Mouse (Mus musculus) forebrain, embryonic 11.5 days (tissue): ENCODE measurements around the gene Snf8. TPM values are rescaled to one million over a fixed set of nuclear protein-coding genes. Genes with fewer than 3 reads are reported as not detected.
A peak's percentile ranks its signal among the peaks of the same experiment; 100 is the strongest.

Experiments used
- ATAC-seq: fragments of 200-750 bp; cut with Nextera tagmentation; replicated peaks from 2 replicates; pipeline ENCODE4 v1.8.0; 2017; ENCODE audit warnings: moderate TSS enrichment; ENCODE audit not compliant: low FRiP score
- DNase-seq: peaks from one replicate; pipeline ENCODE4 v3.0.0-alpha.2; 2017; ENCODE audit warnings: low spot score
- H3K27ac ChIP-seq: fragments of 300-500 bp; sonication (generic); 2 replicates; pipeline ENCODE4 v1.5.1; 2014; ENCODE audit warnings: low read depth, low read length
- H3K27me3 ChIP-seq: fragments of 300-500 bp; sonication (generic); 2 replicates; pipeline ENCODE4 v1.6.1; 2014; ENCODE audit warnings: mild to moderate bottlenecking, low read length, mixed read lengths; ENCODE audit not compliant: control insufficient read depth, insufficient read depth
- H3K36me3 ChIP-seq: fragments of 300-500 bp; sonication (generic); 2 replicates; pipeline ENCODE4 v1.6.1; 2014; ENCODE audit warnings: mild to moderate bottlenecking, low read length, moderate library complexity, mixed read lengths; ENCODE audit not compliant: control insufficient read depth, insufficient read depth
- H3K4me1 ChIP-seq: fragments of 300-500 bp; sonication (generic); replicated peaks from 2 replicates; pipeline ENCODE4 v1.6.1; 2014; ENCODE audit warnings: low read length, mixed read lengths; ENCODE audit not compliant: control insufficient read depth, insufficient read depth
- H3K4me2 ChIP-seq: fragments of 300-500 bp; sonication (generic); 2 replicates; pipeline ENCODE4 v1.6.1; 2014; ENCODE audit warnings: low read depth, mild to moderate bottlenecking, low read length, moderate library complexity, mixed read lengths; ENCODE audit not compliant: severe bottlenecking
- H3K4me3 ChIP-seq: fragments of 300-500 bp; sonication (generic); 2 replicates; pipeline ENCODE4 v1.5.1; 2014; ENCODE audit warnings: low read depth, low read length
- H3K9ac ChIP-seq: fragments of 300-500 bp; sonication (generic); 2 replicates; pipeline ENCODE4 v1.6.1; 2014; ENCODE audit warnings: low read length
- H3K9me3 ChIP-seq: fragments of 300-500 bp; sonication (generic); 2 replicates; pipeline ENCODE4 v1.6.1; 2016; ENCODE audit warnings: low read length, mixed read lengths; ENCODE audit not compliant: control insufficient read depth
- WGBS: fragments of 180-500 bp; shearing (Covaris S2); extraction: QIAGEN DNeasy Blood & Tissue Kit; methylation state at CpG from one replicate; pipeline ENCODE4 v1.1.7; 2014; 5-methylcytosine and 5-hydroxymethylcytosine counted together
- polyA plus RNA-seq: library from polyadenylated mRNA; unstranded; fragments of >200 nt; fragmentation: Nextera tagmentation; extraction: Ambion mirVana; gene quantifications from 2 replicates; pipeline ENCODE4 v1.2.1, GENCODE M21; 2014

The Snf8 gene
- polyA plus RNA-seq, 1 experiment from 2014 or later, result 39.4 TPM

DNA sequence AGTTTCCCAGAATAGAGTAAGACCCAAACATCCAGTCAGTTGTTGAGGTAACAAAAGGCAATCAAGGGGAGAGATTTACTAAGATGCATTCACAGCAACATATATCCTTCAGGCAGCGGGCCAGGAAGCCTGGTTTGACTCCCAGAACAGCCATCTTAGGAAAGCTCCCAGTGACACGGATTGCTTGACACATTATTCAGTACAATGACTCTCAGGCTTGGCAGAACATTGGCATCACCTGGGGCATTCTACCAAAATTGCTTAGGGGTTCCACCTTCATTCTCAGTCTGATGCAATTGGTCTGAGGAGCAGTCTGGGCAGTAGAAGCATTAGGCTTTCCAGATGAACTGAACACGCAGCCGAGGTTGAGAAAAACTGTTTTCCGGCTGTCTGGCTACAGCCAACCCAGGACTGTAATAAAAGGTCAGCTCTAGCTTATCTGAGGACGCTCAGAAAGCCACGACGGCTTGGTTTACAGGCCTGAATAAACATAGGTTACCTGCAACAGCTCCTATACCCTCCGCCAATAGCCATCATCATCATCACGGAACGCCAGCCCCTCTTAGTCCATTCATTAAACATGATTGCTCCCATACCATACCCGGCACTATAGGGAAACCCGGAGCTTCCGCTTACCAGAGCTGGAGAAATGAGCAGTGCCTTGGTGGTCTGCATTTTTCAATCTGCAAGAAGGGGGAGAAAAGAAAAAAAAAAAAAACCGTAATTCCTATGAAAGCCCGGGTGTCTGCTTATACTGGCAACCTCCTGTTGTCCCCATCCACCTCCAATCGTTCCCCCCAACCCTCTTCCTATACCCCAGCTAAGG lies 39.9 kb downstream of the Snf8 start:
- H3K4me1 ChIP-seq, result peaks cover 6% of the 10 kb centered on the region
- peak overlapping the region; percentile 98 for H3K4me2 ChIP-seq
- H3K9me3 ChIP-seq, result no peaks in the 10 kb centered on the region
- ATAC-seq (no peak), DNase-seq (no peak)
- H3K36me3 ChIP-seq, result peaks cover 6% of the 10 kb centered on the region; the same call in 1 of the 2 replicates
- H3K27ac ChIP-seq, result 0 out of 2 replicates have a peak overlapping the region, but pooled peaks have one; percentile 42
- WGBS, result 32% methylated on average over 17 of the region's 17 CpGs
- peak overlapping the region; percentile 79 for H3K9ac ChIP-seq
- H3K27me3 ChIP-seq, result no peaks in the 10 kb centered on the region
- H3K4me3 ChIP-seq, result peak overlapping the region; percentile 74

DNA sequence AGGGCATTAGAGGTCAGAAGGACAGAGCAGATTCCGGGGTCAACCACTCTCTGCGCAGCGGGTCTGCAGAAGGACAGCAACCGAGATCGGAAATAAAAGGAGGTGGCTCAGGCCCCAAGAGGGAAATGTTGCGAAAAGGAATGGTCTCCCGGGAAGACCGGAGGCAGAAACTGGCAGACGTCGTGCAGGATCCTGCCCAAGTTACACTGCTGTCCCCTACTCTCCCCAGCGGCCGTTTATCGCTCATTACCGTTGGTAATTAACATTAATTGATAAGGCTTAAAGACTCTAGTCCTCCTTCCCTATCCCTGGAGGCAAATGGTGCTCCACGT lies 40.5 kb downstream of the Snf8 start:
- no peaks in the 10 kb centered on the region for H3K27me3 ChIP-seq
- H3K9me3 ChIP-seq, result no peaks in the 10 kb centered on the region
- 0 out of 2 replicates have a peak overlapping the region, but pooled peaks have one; percentile 42 for H3K27ac ChIP-seq
- H3K4me3 ChIP-seq, result peak overlapping the region; percentile 74
- peak overlapping the region; percentile 79 for H3K9ac ChIP-seq
- WGBS, result 0% methylated on average over 15 of the region's 15 CpGs
- DNase-seq (no peak), ATAC-seq (no peak)
- H3K4me2 ChIP-seq, result peak overlapping the region; percentile 98
- peaks cover 6% of the 10 kb centered on the region; the same call in 1 of the 2 replicates for H3K36me3 ChIP-seq
- peaks cover 6% of the 10 kb centered on the region for H3K4me1 ChIP-seq

DNA sequence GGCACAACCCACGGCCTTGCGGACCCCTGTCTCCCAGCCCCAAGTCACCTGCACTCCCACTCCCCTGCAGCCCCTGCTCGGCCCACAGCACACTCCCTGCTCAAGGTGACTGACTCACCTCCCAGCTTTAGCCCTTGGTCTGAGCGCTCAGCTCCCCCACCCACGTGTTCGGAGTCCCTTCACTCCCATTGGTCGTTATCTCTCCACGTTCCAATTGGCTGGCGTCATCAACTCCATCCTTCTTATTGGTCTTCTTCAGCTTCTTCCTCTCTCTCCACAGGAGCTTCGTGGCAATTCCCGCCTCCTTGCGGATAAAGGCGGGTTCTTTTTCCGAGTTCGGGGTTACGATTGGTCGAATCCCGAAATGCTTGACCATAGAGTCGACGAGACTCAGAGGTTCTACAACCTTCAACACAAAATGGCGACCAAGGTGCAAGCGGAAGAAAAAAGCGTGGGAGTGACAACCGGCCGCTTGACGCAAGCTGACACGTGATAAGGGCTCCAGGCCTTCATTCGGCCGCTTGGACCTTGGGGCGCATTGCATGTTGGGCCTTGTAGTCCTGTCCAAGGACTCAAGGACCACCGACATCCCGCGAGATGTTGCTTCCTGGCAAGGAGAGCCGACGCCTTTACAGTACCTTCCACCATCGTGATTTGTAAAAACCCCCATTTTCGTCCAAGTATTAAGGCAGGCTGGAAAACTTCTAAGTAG lies 41.0 kb downstream of the Snf8 start, which contains the start of gene Atp5g1:
Gene Atp5g1, minus strand, starts transcription at position 162 of the 712 bp plus-strand sequence.
- DNase-seq, result peak; percentile 98
- peaks cover 6% of the 10 kb centered on the region for H3K4me1 ChIP-seq
- WGBS, result 0% methylated on average over 37 of the region's 37 CpGs

DNA sequence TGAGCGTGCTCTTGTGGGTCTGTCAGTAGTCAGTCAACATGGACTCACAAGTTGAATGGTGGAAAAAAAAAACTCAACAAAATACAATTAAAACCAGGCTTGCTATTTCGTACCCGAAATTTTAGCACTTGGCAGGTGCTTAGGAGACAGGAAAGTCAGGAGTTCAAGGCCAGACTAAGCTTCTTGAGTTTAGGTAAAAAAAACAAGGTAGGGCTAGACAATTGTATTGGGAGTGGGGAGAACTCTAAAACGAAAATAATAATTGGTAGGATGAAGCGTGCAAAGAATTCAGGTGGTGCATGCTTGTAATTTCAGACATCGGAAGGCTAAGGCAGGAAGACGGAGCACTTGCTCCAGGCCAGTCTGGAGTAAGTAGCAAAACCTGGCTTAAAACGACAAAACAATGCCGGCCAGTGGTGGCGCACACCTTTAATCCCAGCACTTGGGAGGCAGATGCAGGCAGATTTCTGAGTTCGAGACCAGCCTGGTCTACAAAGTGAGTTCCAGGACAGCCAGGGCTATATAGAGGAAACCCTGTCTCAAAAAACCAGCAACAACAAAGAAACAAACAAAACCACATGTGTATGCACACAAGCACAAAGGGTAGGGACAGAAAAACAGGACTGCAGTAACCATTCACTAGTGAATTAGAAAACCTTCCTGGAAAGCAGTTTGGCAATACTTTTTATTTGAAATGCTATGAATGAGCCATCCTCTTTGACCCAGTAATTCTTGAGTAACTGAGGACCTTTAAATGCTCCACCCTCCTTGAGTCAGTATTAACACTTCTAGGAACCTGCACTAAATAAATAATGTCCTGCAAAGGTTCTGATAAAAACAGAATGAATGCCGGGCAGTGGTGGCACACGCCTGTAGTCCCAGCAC lies 41.8 kb downstream of the Snf8 start:
- Histone ChIP-seq H3K27me3 (no peaks in the 10 kb centered on the region), H3K9me3 (no peaks in the 10 kb centered on the region), H3K36me3 (peaks cover 4% of the 10 kb centered on the region; the same call in 1 of the 2 replicates), H3K4me2 (peak overlapping the region; percentile 53), H3K4me3 (peak overlapping the region; percentile 32), H3K27ac (peak overlapping the region; percentile 46; the same call in 1 of the 2 replicates), H3K9ac (peak overlapping the region; percentile 51), H3K4me1 (peaks cover 6% of the 10 kb centered on the region)
- ATAC-seq (no peak), DNase-seq (no peak)
- WGBS, result 66% methylated on average over 13 of the region's 13 CpGs

More for the DNA sequence above, 41.0 kb downstream of the Snf8 start, which contains the start of gene Atp5g1:
- Histone ChIP-seq H3K4me3 (peak within 1 kb of the TSS; percentile 74), H3K27me3 (no peaks in the 10 kb centered on the region), H3K27ac (peak within 1 kb of the TSS; percentile 46; the same call in 1 of the 2 replicates), H3K9ac (peak within 1 kb of the TSS; percentile 79), H3K4me2 (peak within 1 kb of the TSS; percentile 98), H3K9me3 (no peaks in the 10 kb centered on the region), H3K36me3 (peaks cover 6% of the 10 kb centered on the region; the same call in 1 of the 2 replicates)
- peak; percentile 98 for ATAC-seq

DNA sequence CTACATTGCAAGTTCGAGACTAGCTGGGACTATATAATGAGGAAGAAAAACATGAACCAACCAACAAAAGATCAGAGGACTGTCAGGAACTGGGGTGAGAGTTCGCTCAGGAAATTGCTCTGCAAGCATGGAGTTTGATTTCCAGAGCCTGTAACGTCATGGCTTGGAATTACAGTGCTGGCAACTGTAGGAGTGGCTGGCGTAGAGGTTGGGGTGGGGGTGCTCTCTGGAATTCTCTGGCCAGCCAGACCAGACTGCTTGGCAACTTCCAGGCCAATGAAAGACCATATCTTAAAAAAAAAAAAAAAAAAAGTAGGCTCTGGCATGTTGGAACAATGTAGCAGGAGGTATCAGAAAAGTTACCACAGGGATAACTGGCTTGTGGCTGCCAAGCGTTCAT lies 46.1 kb downstream of the Snf8 start:
- WGBS, result 85% methylated on average over 5 of the region's 5 CpGs
- Histone ChIP-seq H3K4me1 (no peaks in the 10 kb centered on the region), H3K4me3 (no peak overlapping the region), H3K27me3 (no peaks in the 10 kb centered on the region), H3K27ac (no peak overlapping the region), H3K36me3 (no peaks in the 10 kb centered on the region), H3K9me3 (no peaks in the 10 kb centered on the region), H3K9ac (no peak overlapping the region), H3K4me2 (no peak overlapping the region)
- DNase-seq (no peak), ATAC-seq (no peak)

DNA sequence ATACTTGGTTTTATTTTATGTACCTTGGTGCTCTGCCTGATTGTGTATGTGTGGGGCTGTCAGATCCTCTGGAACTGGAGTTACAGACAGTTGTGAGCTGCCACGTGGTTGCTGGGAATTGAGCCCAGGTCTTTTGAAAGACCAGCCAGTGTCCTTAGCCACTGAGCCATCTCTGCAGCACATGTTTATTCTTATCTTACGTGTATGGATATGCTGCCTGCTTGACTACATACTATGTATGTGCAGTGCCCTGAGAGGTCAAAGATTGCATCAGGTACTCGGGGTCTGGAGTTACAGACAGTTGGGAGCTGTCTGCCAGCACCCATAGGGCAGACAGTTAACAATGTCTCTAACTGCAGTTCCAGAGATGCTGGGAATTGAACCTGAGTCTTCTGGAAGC lies 48.0 kb downstream of the Snf8 start:
- H3K27me3 ChIP-seq, result no peaks in the 10 kb centered on the region
- ATAC-seq, result no peak
- no peaks in the 10 kb centered on the region for H3K9me3 ChIP-seq
- H3K4me2 ChIP-seq, result no peak overlapping the region
- DNase-seq, result no peak
- 74% methylated on average over 3 of the region's 3 CpGs for WGBS
- H3K36me3 ChIP-seq, result no peaks in the 10 kb centered on the region
- H3K4me3 ChIP-seq, result no peak overlapping the region
- H3K4me1 ChIP-seq, result no peaks in the 10 kb centered on the region
- H3K27ac ChIP-seq, result no peak overlapping the region
- no peak overlapping the region for H3K9ac ChIP-seq

DNA sequence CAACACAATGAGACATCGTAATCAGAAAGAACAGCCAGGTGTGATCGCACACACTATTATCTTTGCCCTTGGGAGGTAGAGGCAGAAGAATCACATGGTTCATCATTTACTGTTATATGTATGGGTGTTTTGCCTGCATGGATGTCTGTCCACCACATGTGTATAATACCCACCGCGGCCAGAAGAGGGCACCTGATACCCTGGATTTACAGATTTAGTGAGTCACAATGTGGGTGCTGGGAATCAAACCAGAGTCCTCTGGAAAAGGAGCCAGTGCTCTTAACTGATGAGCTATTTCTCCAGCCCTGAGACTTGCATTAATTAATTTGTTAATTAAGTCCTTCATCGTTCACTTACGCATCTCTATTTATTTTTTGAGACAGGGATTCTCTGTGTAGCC lies 53.3 kb downstream of the Snf8 start:
- WGBS, result 85% methylated on average over 6 of the region's 6 CpGs
- DNase-seq, result no peak
- Histone ChIP-seq H3K36me3 (no peaks in the 10 kb centered on the region), H3K9ac (no peak overlapping the region), H3K4me3 (no peak overlapping the region), H3K27me3 (no peaks in the 10 kb centered on the region), H3K27ac (no peak overlapping the region), H3K4me1 (no peaks in the 10 kb centered on the region), H3K9me3 (0 out of 2 replicates have a peak, but pooled peaks cover 2% of the 10 kb centered on the region), H3K4me2 (no peak overlapping the region)
- ATAC-seq, result no peak

DNA sequence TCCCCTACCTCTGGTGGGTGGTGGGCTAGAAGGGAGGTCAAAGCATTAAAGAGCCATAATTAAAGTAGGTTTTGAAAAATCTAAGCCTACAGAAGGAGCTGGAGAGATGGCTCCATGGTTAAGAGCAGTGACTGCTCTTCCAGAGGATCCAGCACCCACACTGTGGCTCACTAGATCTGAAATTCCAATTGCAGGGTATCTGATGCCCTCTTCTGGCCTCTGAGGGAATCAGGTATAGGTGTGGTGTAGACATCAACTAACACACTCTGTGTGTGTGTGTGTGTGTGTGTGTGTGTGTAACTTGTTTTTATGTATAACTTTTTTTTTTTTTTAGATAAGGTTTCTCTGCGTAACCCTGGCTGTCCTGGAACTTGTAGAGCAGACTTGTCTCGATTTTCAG lies 56.4 kb downstream of the Snf8 start:
- no peak for ATAC-seq
- no peak overlapping the region for H3K27ac ChIP-seq
- no peak for DNase-seq
- no peak overlapping the region for H3K9ac ChIP-seq
- H3K27me3 ChIP-seq, result no peaks in the 10 kb centered on the region
- no peak overlapping the region for H3K4me2 ChIP-seq
- 0 out of 2 replicates have a peak, but pooled peaks cover 2% of the 10 kb centered on the region for H3K9me3 ChIP-seq
- no peaks in the 10 kb centered on the region for H3K36me3 ChIP-seq
- WGBS, result 69% methylated on average over 2 of the region's 2 CpGs
- no peaks in the 10 kb centered on the region for H3K4me1 ChIP-seq
- H3K4me3 ChIP-seq, result no peak overlapping the region
